8 mouse cellular contexts compared by ENCODE assay signal in genomic region chr12:33388842-33389241, GRCm38 (mm10). TPM values are rescaled to one million over a fixed set of nuclear protein-coding genes. Genes with fewer than 3 reads are reported as not detected.
DNase-seq lines count a peak whose midpoint lies in the region; ATAC-seq and TF ChIP-seq lines count a peak whose summit lies in the region.

No protein-coding gene starts in this region.

- 3% methylated on average over 5 of the region's 5 CpGs for WGBS in midbrain, postnatal 0 days

- H3K4me3 ChIP-seq in midbrain, postnatal 0 days (ENCODE audit: low read depth, low read length): no peak overlapping the region

- no peaks in the 10 kb centered on the region for H3K27me3 ChIP-seq in midbrain, postnatal 0 days (ENCODE audit: insufficient read depth, low read length)

- peak; percentile 23 to 36 for DNase-seq in urinary bladder, adult 18-20 months (ENCODE audit: low spot score in 2 of 2)
- no peak for DNase-seq in urinary bladder, adult 2 months (ENCODE audit: low spot score)
- peak; percentile 63 for DNase-seq in gastrocnemius, postnatal 10 days
- peak; percentile 78 for DNase-seq in kidney, adult 18-20 months
- peak; percentile 71 for DNase-seq in left cerebral cortex, postnatal 4 days
- peak; percentile 86 for DNase-seq in midbrain, postnatal 0 days (ENCODE audit: low spot score)
- DNase-seq in spleen, postnatal 10 days (ENCODE audit: low spot score in 2 of 2): peak; percentile 34 to 59

- TF ChIP-seq CTCF in midbrain, postnatal 0 days (IDR thresholded peaks at IDR 0.05): peak; percentile 93

- H3K4me1 ChIP-seq in midbrain, postnatal 0 days (ENCODE audit: insufficient read depth, low read length): no peaks in the 10 kb centered on the region

- no peaks in the 10 kb centered on the region for H3K36me3 ChIP-seq in midbrain, postnatal 0 days (ENCODE audit: insufficient read depth, low read length)

- no peak overlapping the region for H3K9ac ChIP-seq in midbrain, postnatal 0 days (replicated peaks; ENCODE audit: low read length, poor library complexity, severe bottlenecking)

- no peak overlapping the region for H3K27ac ChIP-seq in midbrain, postnatal 0 days (ENCODE audit: low read depth, low read length)

- H3K4me2 ChIP-seq in midbrain, postnatal 0 days (ENCODE audit: low read depth, low read length, poor library complexity, severe bottlenecking): no peak overlapping the region

- H3K9me3 ChIP-seq in midbrain, postnatal 0 days (ENCODE audit: low read length): no peaks in the 10 kb centered on the region

- ATAC-seq in common myeloid progenitor, adult 5-6 weeks (replicated peaks; ENCODE audit: low read depth, poor library complexity, severe bottlenecking): peak; percentile 90
- peak; percentile 57 for ATAC-seq in midbrain, postnatal 0 days (ENCODE audit: low FRiP score)

- intact Hi-C loops in left cerebral cortex, postnatal 4 days (cut with DNase I): loop anchor here (10.0 kb wide), 2 partner anchors 1276 to 1796 kb away; no protein-coding TSS in a partner anchor

RNA-seq across cellular contexts. Expression of gene Efcab10, which starts 5.8 kb away (rescaled TPM):
- not detected in 2 replicates for polyA plus RNA-seq in urinary bladder, adult 2 months (2012; rRNA removed)
- not detected in 2 replicates for total RNA-seq in common myeloid progenitor, adult 5-6 weeks (2017)
- not detected for total RNA-seq in gastrocnemius, postnatal 10 days (2021)
- total RNA-seq in left cerebral cortex, postnatal 4 days (2021): 1 to 10 TPM in 1 of 2 experiments, under 1 TPM in 1; 0.82 to 1.5 TPM
- total RNA-seq in midbrain, postnatal 0 days (2014; rRNA removed): 0.76 TPM in 1 of 2 replicates, not detected in the other
- polyA plus RNA-seq in midbrain, postnatal 0 days (2015; fragmentation: Nextera tagmentation; extraction: Ambion mirVana): 6.2 and 6.6 TPM in 2 replicates

RNA-seq across cellular contexts. Expression of gene Twistnb, which starts 40.6 kb away (rescaled TPM):
- 6.1 and 6.9 TPM in 2 replicates for polyA plus RNA-seq in urinary bladder, adult 2 months (2012; rRNA removed)
- 82.7 and 87.0 TPM in 2 replicates for total RNA-seq in common myeloid progenitor, adult 5-6 weeks (2017)
- total RNA-seq in gastrocnemius, postnatal 10 days (2021): 10 to 100 TPM; 11.5 to 12.3 TPM
- 10 to 100 TPM; 16.4 to 17.5 TPM for total RNA-seq in left cerebral cortex, postnatal 4 days (2021)
- 14.6 and 22.4 TPM in 2 replicates for total RNA-seq in midbrain, postnatal 0 days (2014; rRNA removed)
- polyA plus RNA-seq in midbrain, postnatal 0 days (2015; fragmentation: Nextera tagmentation; extraction: Ambion mirVana): 60.5 and 65.9 TPM in 2 replicates
